Mouse (Mus musculus) MEL (cell line): ENCODE measurements around the gene Aff3. TPM values are rescaled to one million over a fixed set of nuclear protein-coding genes. Genes with fewer than 3 reads are reported as not detected.
A peak's percentile ranks its signal among the peaks of the same experiment; 100 is the strongest.

ENCODE experiments used
- DNase-seq: peaks from one replicate; pipeline ENCODE4 v3.0.0; 2011; ENCODE audit warnings: low read depth, low spot score
- H3K27ac ChIP-seq: 2 replicates; pipeline ENCODE4 v1.5.1; 2012; ENCODE audit warnings: low read depth, mild to moderate bottlenecking, control low read depth, low read length, moderate library complexity; ENCODE audit not compliant: control insufficient read depth
- H3K27me3 ChIP-seq, 2 experiments: fragments of 150-350 bp in 1 of 2; sonication (generic) in 1 of 2; 2 replicates each; pipeline ENCODE4 v1.6.1; 2012; ENCODE audit warnings: low read length in 2 of 2, mild to moderate bottlenecking in 2 of 2, improper control_type of control experiment in 1 of 2, moderate library complexity in 1 of 2; ENCODE audit not compliant: insufficient read depth in 2 of 2, control insufficient read depth in 1 of 2
- H3K36me3 ChIP-seq, 2 experiments: 2 replicates each; pipeline ENCODE4 v1.6.1; 2012 to 2014; ENCODE audit warnings: low read length in 2 of 2, improper control_type of control experiment in 1 of 2, inconsistent platforms in 1 of 2, mild to moderate bottlenecking in 1 of 2; ENCODE audit not compliant: insufficient read depth in 2 of 2, control insufficient read depth in 1 of 2
- H3K4me1 ChIP-seq, 2 experiments: fragments of 150-350 bp in 1 of 2; sonication (generic) in 1 of 2; 2 replicates each; pipeline ENCODE4 v1.6.1; 2012; ENCODE audit warnings: low read length in 2 of 2, improper control_type of control experiment in 1 of 2, mild to moderate bottlenecking in 1 of 2; ENCODE audit not compliant: insufficient read depth in 2 of 2, control insufficient read depth in 1 of 2
- H3K4me3 ChIP-seq, 2 experiments: fragments of 150-350 bp in 1 of 2; sonication (generic) in 1 of 2; 2 replicates each; pipeline ENCODE4 v1.5.1; 2012; ENCODE audit warnings: low read depth in 2 of 2, low read length in 2 of 2, mild to moderate bottlenecking in 2 of 2, moderate library complexity in 2 of 2, control low read depth in 1 of 2, improper control_type of control experiment in 1 of 2; ENCODE audit not compliant: control insufficient read depth in 1 of 2, insufficient read depth in 1 of 2
- H3K79me2 ChIP-seq: 2 replicates; pipeline ENCODE4 v1.6.1; 2012; ENCODE audit warnings: mild to moderate bottlenecking, low read length, moderate library complexity; ENCODE audit not compliant: control insufficient read depth, poor library complexity, insufficient read depth
- H3K9ac ChIP-seq: 2 replicates; pipeline ENCODE4 v1.6.1; 2012; ENCODE audit warnings: low read depth, mild to moderate bottlenecking, control low read depth, low read length, moderate library complexity; ENCODE audit not compliant: control insufficient read depth, poor library complexity, severe bottlenecking
- H3K9me3 ChIP-seq: fragments of 150-350 bp; sonication (generic); replicated peaks from 2 replicates; pipeline ENCODE4 v1.6.1; 2012; ENCODE audit warnings: mild to moderate bottlenecking, low read length, improper control_type of control experiment, moderate library complexity; ENCODE audit not compliant: insufficient read depth
- CHD2 ChIP-seq: IDR thresholded peaks from 2 replicates; pipeline ENCODE4 v1.6.1; 2011; ENCODE audit warnings: low read length, improper control_type of control experiment
- CTCF ChIP-seq, 3 experiments: IDR thresholded peaks in 2 of 3; conservative IDR thresholded peaks in 1 of 3; 2 replicates each; pipeline ENCODE4 v1.5.1; 2011 to 2012; ENCODE audit warnings: low read length in 3 of 3, low read depth in 2 of 3, mild to moderate bottlenecking in 2 of 3, improper control_type of control experiment in 1 of 3, inconsistent platforms in 1 of 3, mixed read lengths in 1 of 3, moderate library complexity in 1 of 3; ENCODE audit not compliant: control insufficient read depth in 1 of 3, insufficient read depth in 1 of 3, poor library complexity in 1 of 3, severe bottlenecking in 1 of 3
- ELF1 ChIP-seq: IDR thresholded peaks from 2 replicates; pipeline ENCODE4 v1.6.1; 2014; ENCODE audit warnings: low read depth, mild to moderate bottlenecking, inconsistent platforms, low read length, improper control_type of control experiment, moderate library complexity
- HCFC1 ChIP-seq: IDR thresholded peaks from 2 replicates; pipeline ENCODE4 v1.6.1; 2012; ENCODE audit warnings: low read depth, mild to moderate bottlenecking, inconsistent platforms, low read length, improper control_type of control experiment, moderate library complexity
- JUND ChIP-seq: IDR thresholded peaks from 2 replicates; pipeline ENCODE4 v1.6.1; 2011; ENCODE audit warnings: low read depth, mild to moderate bottlenecking, improper control_type of control experiment, low read length
- MAFK ChIP-seq: IDR thresholded peaks from 2 replicates; pipeline ENCODE4 v1.6.1; 2011; ENCODE audit warnings: low read depth, mild to moderate bottlenecking, low read length, improper control_type of control experiment, borderline replicate concordance
- MAZ ChIP-seq: IDR thresholded peaks from 2 replicates; pipeline ENCODE4 v1.6.1; 2012; ENCODE audit warnings: low read depth, mild to moderate bottlenecking, inconsistent platforms, low read length, improper control_type of control experiment
- MXI1 ChIP-seq: IDR thresholded peaks from 2 replicates; pipeline ENCODE4 v1.6.1; 2011; ENCODE audit warnings: mild to moderate bottlenecking, low read depth, low read length, improper control_type of control experiment
- POLR2A ChIP-seq, 2 experiments: IDR thresholded peaks; 2 replicates each; pipeline ENCODE4 v1.6.1; 2011 to 2012; ENCODE audit warnings: low read length in 2 of 2, mild to moderate bottlenecking in 2 of 2, control low read depth in 1 of 2, improper control_type of control experiment in 1 of 2, low read depth in 1 of 2, moderate library complexity in 1 of 2; ENCODE audit not compliant: control insufficient read depth in 1 of 2, insufficient read depth in 1 of 2, poor library complexity in 1 of 2
- RAD21 ChIP-seq: IDR thresholded peaks from 2 replicates; pipeline ENCODE4 v1.6.1; 2011; ENCODE audit warnings: mild to moderate bottlenecking, low read depth, low read length, improper control_type of control experiment
- RCOR1 ChIP-seq: IDR thresholded peaks from 2 replicates; pipeline ENCODE4 v1.6.1; 2012; ENCODE audit warnings: low read depth, mild to moderate bottlenecking, inconsistent platforms, low read length, improper control_type of control experiment
- SIN3A ChIP-seq: IDR thresholded peaks from 2 replicates; pipeline ENCODE4 v1.6.1; 2012; ENCODE audit warnings: low read length, improper control_type of control experiment, inconsistent platforms
- SMC3 ChIP-seq: IDR thresholded peaks from 2 replicates; pipeline ENCODE4 v1.6.1; 2011; ENCODE audit warnings: low read depth, low read length, improper control_type of control experiment
- TAL1 ChIP-seq: IDR thresholded peaks from 2 replicates; pipeline ENCODE4 v1.6.1; 2012; ENCODE audit warnings: mild to moderate bottlenecking, inconsistent platforms, low read length, moderate library complexity, mixed read lengths
- UBTF ChIP-seq: IDR thresholded peaks from 2 replicates; pipeline ENCODE4 v1.6.1; 2012; ENCODE audit warnings: low read depth, mild to moderate bottlenecking, inconsistent platforms, low read length, improper control_type of control experiment, moderate library complexity, borderline replicate concordance; ENCODE audit not compliant: insufficient read depth
- ZC3H11A ChIP-seq: IDR thresholded peaks from 2 replicates; pipeline ENCODE4 v1.6.1; 2012; ENCODE audit warnings: low read depth, mild to moderate bottlenecking, inconsistent platforms, low read length, improper control_type of control experiment
- ZMIZ1 ChIP-seq: IDR thresholded peaks from 2 replicates; pipeline ENCODE4 v1.6.1; 2012; ENCODE audit warnings: low read depth, mild to moderate bottlenecking, inconsistent platforms, low read length, improper control_type of control experiment, moderate library complexity
- ZNF384 ChIP-seq: IDR thresholded peaks from 2 replicates; pipeline ENCODE4 v1.6.1; 2012; ENCODE audit warnings: low read depth, mild to moderate bottlenecking, inconsistent platforms, low read length, improper control_type of control experiment
- polyA plus RNA-seq, 2 experiments: library from polyadenylated mRNA; stranded (reverse) in 1 of 2; unstranded in 1 of 2; fragments of >175 nt in 1 of 2; fragments of >200 nt in 1 of 2; gene quantifications; 2 replicates each; pipeline versions ENCODE4 v1.2.1 to v1.2.4; 2012; ENCODE audit warnings: low replicate concordance in 2 of 2, low read depth in 1 of 2; ENCODE audit not compliant: insufficient read length in 2 of 2, insufficient read depth in 1 of 2, missing spikeins in 1 of 2
- total RNA-seq: library from RNA; depleted of rRNA; stranded (reverse); fragments of 300-350 nt; gene quantifications from 2 replicates; pipeline ENCODE4 v1.2.3, GENCODE M21; 2012

Gene Aff3
- total and polyA plus RNA-seq, 3 experiments, result 18.5 to 41.1 (median 25.4) TPM

DNA sequence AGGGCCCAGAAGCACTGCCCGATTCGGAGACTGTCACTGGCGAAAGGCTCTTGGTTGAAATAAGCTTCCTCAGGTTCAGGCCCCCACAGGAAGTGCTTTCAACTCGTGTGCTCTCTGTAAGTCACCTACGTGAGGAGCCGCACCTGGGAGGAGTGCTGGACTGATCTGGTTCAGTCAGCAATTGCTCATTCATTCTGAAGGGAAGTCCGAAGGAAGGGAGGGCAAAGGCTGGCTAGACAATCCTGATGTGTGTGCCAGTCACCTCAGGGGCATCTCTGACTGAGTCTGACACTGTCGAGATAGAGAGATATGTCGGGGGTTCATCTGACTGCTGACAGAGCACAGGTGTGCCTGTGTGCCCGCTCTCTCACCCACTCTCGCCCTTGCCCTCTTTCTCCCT lies 413.3 kb downstream of the Aff3 start:
- peaks cover 0 to 5% of the 10 kb centered on the region in 2 experiments; a peak in 2 of 4 replicates for H3K36me3 ChIP-seq
- no peak for TF ChIP-seq MXI1
- no peak for TF ChIP-seq CTCF (IDR thresholded peaks at IDR 0.05 in 2 of 3, conservative IDR thresholded peaks at IDR 0.05 in 1 of 3; ENCODE audit: control insufficient read depth in 1 of 3, insufficient read depth in 1 of 3, low read depth in 2 of 3, low read length in 3 of 3, poor library complexity in 1 of 3, severe bottlenecking in 1 of 3)
- no peak for TF ChIP-seq MAZ
- TF ChIP-seq SMC3, result no peak
- TF ChIP-seq RAD21, result no peak
- TF ChIP-seq MAFK, result no peak
- no peak for TF ChIP-seq ZNF384
- TF ChIP-seq RCOR1, result no peak
- TF ChIP-seq, all 39 proteins: peak for 0

DNA sequence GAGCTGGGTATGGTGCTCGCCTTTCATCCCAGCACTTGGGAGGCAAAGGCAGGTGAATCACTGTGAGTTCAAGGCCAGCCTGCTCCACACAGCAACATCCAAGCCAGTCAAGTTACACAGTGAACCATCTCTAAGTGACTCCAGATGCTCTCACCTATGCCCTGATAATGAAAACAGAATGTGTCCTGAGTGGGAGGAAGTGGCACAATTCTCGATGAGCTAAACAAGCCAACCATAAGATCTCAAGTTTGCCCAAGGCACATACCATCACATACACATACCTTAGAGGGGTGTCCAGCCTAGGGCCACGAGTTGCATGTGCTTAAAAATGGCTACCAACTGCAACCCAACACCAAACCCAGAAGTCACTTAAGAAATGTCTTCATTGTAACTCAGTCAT lies 414.5 kb downstream of the Aff3 start:
- H3K36me3 ChIP-seq, result peaks cover 0 to 5% of the 10 kb centered on the region in 2 experiments; a peak in 2 of 4 replicates

More for the DNA sequence above, 413.3 kb downstream of the Aff3 start:
- H3K27me3 ChIP-seq, result no peaks in the 10 kb centered on the region
- DNase-seq, result no peak
- no peaks in the 10 kb centered on the region for H3K4me1 ChIP-seq
- no peak overlapping the region for H3K27ac ChIP-seq
- H3K9ac ChIP-seq, result no peak overlapping the region
- no peaks in the 10 kb centered on the region for H3K79me2 ChIP-seq
- H3K9me3 ChIP-seq, result no peaks in the 10 kb centered on the region
- no peak overlapping the region for H3K4me3 ChIP-seq

GRCm38 (mm10) chr1:38249561-38249960 lies 415.2 kb downstream of the Aff3 start:
- Histone ChIP-seq H3K36me3 (peaks cover 0 to 5% of the 10 kb centered on the region in 2 experiments; a peak in 2 of 4 replicates), H3K79me2 (no peaks in the 10 kb centered on the region), H3K9me3 (no peaks in the 10 kb centered on the region), H3K27ac (no peak overlapping the region), H3K27me3 (no peaks in the 10 kb centered on the region), H3K4me1 (no peaks in the 10 kb centered on the region), H3K9ac (no peak overlapping the region), H3K4me3 (no peak overlapping the region)
- TF ChIP-seq CHD2 (no peak), ZC3H11A (no peak), ZNF384 (no peak), CTCF (IDR thresholded peaks at IDR 0.05 in 2 of 3, conservative IDR thresholded peaks at IDR 0.05 in 1 of 3; ENCODE audit: control insufficient read depth in 1 of 3, insufficient read depth in 1 of 3, low read depth in 2 of 3, low read length in 3 of 3, poor library complexity in 1 of 3, severe bottlenecking in 1 of 3) (0 out of 6 replicates have a peak, but pooled peaks of 1 of the 3 experiments have one; percentile 5), ZMIZ1 (no peak), TAL1 (no peak)
- DNase-seq, result no peak

More for the DNA sequence above, 414.5 kb downstream of the Aff3 start:
- H3K79me2 ChIP-seq, result no peaks in the 10 kb centered on the region
- no peak for TF ChIP-seq MAZ
- no peak for TF ChIP-seq UBTF
- no peak for TF ChIP-seq SIN3A
- no peak for TF ChIP-seq POLR2A (IDR thresholded peaks at IDR 0.05; ENCODE audit: control insufficient read depth in 1 of 2, insufficient read depth in 1 of 2, low read depth in 1 of 2, low read length in 2 of 2, poor library complexity in 1 of 2)
- TF ChIP-seq ZMIZ1, result no peak
- no peak for TF ChIP-seq ELF1
- no peak for TF ChIP-seq HCFC1
- TF ChIP-seq MXI1, result no peak
- no peak for TF ChIP-seq CHD2
- no peak for TF ChIP-seq JUND
- no peak overlapping the region for H3K27ac ChIP-seq
- no peak for DNase-seq
- no peak overlapping the region for H3K9ac ChIP-seq
- H3K27me3 ChIP-seq, result no peaks in the 10 kb centered on the region
- H3K4me3 ChIP-seq, result no peak overlapping the region
- H3K4me1 ChIP-seq, result no peaks in the 10 kb centered on the region
- no peaks in the 10 kb centered on the region for H3K9me3 ChIP-seq
